Mouse (Mus musculus): ENCODE measurements around the gene Tial1.

DNA sequence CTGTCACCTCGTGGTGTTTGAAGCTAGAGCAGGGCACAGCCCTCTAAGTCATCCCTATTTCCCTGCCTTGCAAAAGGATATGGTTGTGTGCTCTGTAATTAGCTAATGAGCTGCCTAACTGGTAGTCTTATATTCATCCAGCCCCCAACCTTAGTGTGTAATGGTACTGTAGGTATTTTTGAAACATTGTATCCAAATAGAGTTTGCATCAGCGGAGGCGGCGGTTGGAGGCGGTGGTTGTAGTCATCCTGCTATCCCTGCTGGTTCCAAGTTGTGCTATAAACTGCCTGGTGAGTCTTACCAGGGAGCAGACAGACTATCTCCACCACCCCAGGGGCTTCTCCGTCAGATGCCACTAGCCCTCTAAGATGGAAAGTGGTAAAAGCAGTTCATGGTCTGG lies 42.6 kb upstream of the Tial1 start:
- TF ChIP-seq CTCF (IDR thresholded peaks at IDR 0.05; ENCODE audit: low read depth, low read length) (no peak), POLR2A (IDR thresholded peaks at IDR 0.05; ENCODE audit: borderline replicate concordance, low read depth, low read length) (no peak)

Measured in bone marrow macrophage, adult 2 months (primary cell).